Mouse (Mus musculus) limb, embryonic 12.5 days (tissue): ENCODE data around the gene Cdc42bpa. TPM values are rescaled to one million over a fixed set of nuclear protein-coding genes. Genes with fewer than 3 reads are reported as not detected.

ENCODE experiments used
- ATAC-seq: fragments of 200-750 bp; cut with Nextera tagmentation; 2 replicates; pipeline ENCODE4 v1.8.0; 2017; ENCODE audit warnings: low read depth, moderate TSS enrichment; ENCODE audit not compliant: insufficient number of reproducible peaks, insufficient read depth, low FRiP score, low TSS enrichment
- H3K27ac ChIP-seq: fragments of 300-500 bp; sonication (generic); 2 replicates; pipeline ENCODE4 v1.5.1; 2016; ENCODE audit warnings: mild to moderate bottlenecking, moderate library complexity
- H3K27me3 ChIP-seq: fragments of 300-500 bp; sonication (generic); 2 replicates; pipeline ENCODE4 v1.6.1; 2016; ENCODE audit warnings: mild to moderate bottlenecking, moderate library complexity
- H3K36me3 ChIP-seq: fragments of 300-500 bp; sonication (generic); 2 replicates; pipeline ENCODE4 v1.6.1; 2016; ENCODE audit warnings: mild to moderate bottlenecking, moderate library complexity
- H3K4me1 ChIP-seq: fragments of 300-500 bp; sonication (generic); replicated peaks from 2 replicates; pipeline ENCODE4 v1.6.1; 2016
- H3K4me2 ChIP-seq: fragments of 300-500 bp; sonication (generic); 2 replicates; pipeline ENCODE4 v1.6.1; 2016; ENCODE audit warnings: mild to moderate bottlenecking, moderate library complexity
- H3K4me3 ChIP-seq: fragments of 300-500 bp; sonication (generic); replicated peaks from 2 replicates; pipeline ENCODE4 v1.5.1; 2016; ENCODE audit warnings: mild to moderate bottlenecking
- H3K9ac ChIP-seq: fragments of 300-500 bp; sonication (generic); replicated peaks from 2 replicates; pipeline ENCODE4 v1.6.1; 2016; ENCODE audit warnings: mild to moderate bottlenecking, moderate library complexity
- H3K9me3 ChIP-seq: fragments of 300-500 bp; sonication (generic); 2 replicates; pipeline ENCODE4 v1.6.1; 2016; ENCODE audit warnings: mild to moderate bottlenecking, moderate library complexity
- WGBS: fragments of 180-500 bp; shearing (Covaris S2); methylation state at CpG from one replicate; pipeline ENCODE4 v1.1.7; 2016; 5-methylcytosine and 5-hydroxymethylcytosine counted together
- polyA plus RNA-seq: library from polyadenylated mRNA; unstranded; fragments of >200 nt; fragmentation: Nextera tagmentation; extraction: Ambion mirVana; gene quantifications from 2 replicates; pipeline ENCODE4 v1.2.1, GENCODE M21; 2016

The Cdc42bpa gene
- polyA plus RNA-seq, 1 experiment from 2014 or later, result 18.0 TPM

- no peaks in the 10 kb centered on the region for H3K27me3 ChIP-seq
- no peak for ATAC-seq
- no peaks in the 10 kb centered on the region for H3K36me3 ChIP-seq
- no peak overlapping the region for H3K27ac ChIP-seq
- H3K4me2 ChIP-seq, result no peak overlapping the region
- WGBS, result 88% methylated on average over 5 of the region's 5 CpGs
- H3K9ac ChIP-seq, result no peak overlapping the region
- H3K4me3 ChIP-seq, result no peak overlapping the region
- 0 out of 2 replicates have a peak, but pooled peaks cover 7% of the 10 kb centered on the region for H3K4me1 ChIP-seq
- no peaks in the 10 kb centered on the region for H3K9me3 ChIP-seq
These were observed 252.6 kb downstream of the Cdc42bpa start for GRCm38 (mm10) chr1:180212911-180213310.

- no peaks in the 10 kb centered on the region for H3K27me3 ChIP-seq
- peak; percentile 71; the same call in 1 of the 2 replicates for ATAC-seq
- H3K27ac ChIP-seq, result no peak overlapping the region
- H3K4me2 ChIP-seq, result no peak overlapping the region
- H3K36me3 ChIP-seq, result no peaks in the 10 kb centered on the region
- WGBS, result 26% methylated on average over 4 of the region's 4 CpGs
- no peak overlapping the region for H3K9ac ChIP-seq
- no peak overlapping the region for H3K4me3 ChIP-seq
- H3K4me1 ChIP-seq, result no peaks in the 10 kb centered on the region
- no peaks in the 10 kb centered on the region for H3K9me3 ChIP-seq
These were observed 254.8 kb downstream of the Cdc42bpa start for GRCm38 (mm10) chr1:180215044-180215443.

Other genes starting within 250 kb of the Cdc42bpa start
- not detected in 2 replicates for gene Kif28, start 215.2 kb upstream of the Cdc42bpa start, polyA plus RNA-seq
- 0.28 and 0.35 TPM in 2 replicates for gene Gm10518, start 157.1 kb upstream of the Cdc42bpa start, polyA plus RNA-seq
- gene Ahctf1, start 156.8 kb upstream of the Cdc42bpa start, polyA plus RNA-seq, result 33.3 and 36.3 TPM in 2 replicates
- 4.0 and 6.0 TPM in 2 replicates for gene Coq8a, start 239.1 kb downstream of the Cdc42bpa start, polyA plus RNA-seq